Mouse (Mus musculus) megakaryocyte, embryonic 14.5 days (primary cell): ENCODE results near the gene Fam151a. TPM values are rescaled to one million over a fixed set of nuclear protein-coding genes. Genes with fewer than 3 reads are reported as not detected.

Experiments
- H3K27me3 ChIP-seq: replicated peaks from 2 replicates; pipeline ENCODE3; 2012; ENCODE audit warnings: inconsistent platforms
- H3K36me3 ChIP-seq: replicated peaks from 2 replicates; pipeline ENCODE3; 2012; ENCODE audit warnings: low read length, inconsistent platforms, mixed read lengths
- H3K4me1 ChIP-seq: 2 replicates; pipeline ENCODE4 v1.6.1; 2012; ENCODE audit warnings: inconsistent platforms
- H3K4me3 ChIP-seq: replicated peaks from 2 replicates; pipeline ENCODE3; 2012; ENCODE audit warnings: moderate library complexity, mild to moderate bottlenecking, inconsistent platforms
- H3K9me3 ChIP-seq: 2 replicates; pipeline ENCODE4 v1.6.1; 2012; ENCODE audit warnings: inconsistent platforms
- FLI1 ChIP-seq: IDR thresholded peaks from 2 replicates; pipeline ENCODE4 v1.6.1; 2012; ENCODE audit warnings: low read length, inconsistent platforms, mixed read lengths
- GATA1 ChIP-seq: IDR thresholded peaks from 3 replicates; pipeline ENCODE4 v1.6.1; 2012; ENCODE audit warnings: mixed read lengths, low read length, inconsistent platforms, borderline replicate concordance
- polyA plus RNA-seq: library from polyadenylated mRNA; stranded (reverse); fragments of >175 nt; gene quantifications from 2 replicates; pipeline ENCODE4 v1.2.3, GENCODE M21; 2012; ENCODE audit warnings: low replicate concordance; ENCODE audit not compliant: insufficient read depth

Fam151a gene
- polyA plus RNA-seq, result not detected in 2 replicates

GRCm38 (mm10) chr4:106733636-106734035, at the start of gene Fam151a:
Gene Fam151a, plus strand, starts transcription at chr4:106733889.
- no peak for TF ChIP-seq GATA1
- TF ChIP-seq FLI1, result no peak
- H3K27me3 ChIP-seq, result peaks cover 61% of the 10 kb centered on the region
- peaks cover 16% of the 10 kb centered on the region for H3K4me1 ChIP-seq
- no peak within 1 kb of the TSS for H3K4me3 ChIP-seq
- H3K9me3 ChIP-seq, result no peaks in the 10 kb centered on the region
- H3K36me3 ChIP-seq, result no peaks in the 10 kb centered on the region

- peaks cover 34% of the 10 kb centered on the region for H3K4me1 ChIP-seq
- H3K4me3 ChIP-seq, result peak overlapping the region; percentile 64
- H3K9me3 ChIP-seq, result no peaks in the 10 kb centered on the region
- peaks cover 38% of the 10 kb centered on the region for H3K27me3 ChIP-seq
- no peaks in the 10 kb centered on the region for H3K36me3 ChIP-seq
- TF ChIP-seq FLI1 (no peak), GATA1 (no peak)
Observed at GRCm38 (mm10) chr4:106688636-106689296, 44.9 kb upstream of the Fam151a start.

DNA sequence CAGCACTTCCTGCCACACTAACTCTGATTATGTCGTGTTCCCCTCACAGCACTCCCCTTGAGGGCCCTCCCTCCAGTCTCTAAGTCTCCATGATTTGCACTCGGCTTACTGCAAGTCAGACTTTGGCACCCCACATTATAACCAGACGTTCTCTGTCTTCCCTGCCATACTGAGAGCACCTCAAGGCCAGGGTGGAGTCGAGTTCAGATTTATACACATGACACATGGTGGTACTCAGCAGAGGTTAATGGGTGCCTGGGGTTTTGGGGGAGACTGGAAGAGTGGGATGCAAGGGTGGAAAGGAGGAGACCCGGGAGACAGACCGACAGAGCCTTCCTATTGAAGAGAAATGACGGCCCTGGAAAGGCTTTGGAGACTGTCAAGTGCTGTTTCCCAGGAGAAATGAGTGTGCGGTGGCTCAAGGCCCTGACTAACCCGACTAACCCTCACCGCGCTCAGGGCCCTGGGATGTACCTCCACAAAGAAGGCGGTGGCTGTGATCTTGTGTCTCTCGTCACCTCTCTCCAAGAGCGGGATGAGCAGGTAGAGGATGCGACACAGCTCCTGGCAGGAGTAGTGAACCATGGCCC, 39.8 kb upstream of the Fam151a start:
- peaks cover 70% of the 10 kb centered on the region for H3K27me3 ChIP-seq
- no peak overlapping the region for H3K4me3 ChIP-seq
- H3K36me3 ChIP-seq, result no peaks in the 10 kb centered on the region
- H3K4me1 ChIP-seq, result peaks cover 20% of the 10 kb centered on the region
- no peaks in the 10 kb centered on the region for H3K9me3 ChIP-seq
- no peak for TF ChIP-seq FLI1
- TF ChIP-seq GATA1, result no peak

DNA sequence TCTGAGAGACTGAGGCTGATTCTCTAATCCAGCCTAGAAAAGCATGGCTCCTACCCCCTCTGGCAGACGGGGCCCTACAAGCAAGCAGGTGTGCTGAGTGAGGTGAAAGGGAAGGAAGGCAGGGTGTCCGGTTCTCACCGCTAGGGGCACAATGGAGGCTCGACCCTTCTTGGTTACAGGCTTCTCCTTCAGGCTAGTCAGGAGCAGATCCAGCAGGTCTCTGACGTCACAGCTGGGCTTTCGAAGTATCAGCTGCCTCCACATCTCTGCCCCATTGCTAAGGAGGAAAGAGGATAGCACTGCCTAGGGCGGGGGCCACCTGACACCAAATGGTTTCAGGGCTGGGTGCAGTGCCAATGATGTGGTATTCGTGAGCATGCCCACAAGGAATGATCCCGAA, 33.7 kb upstream of the Fam151a start:
- H3K4me3 ChIP-seq, result no peak overlapping the region
- H3K27me3 ChIP-seq, result peaks cover 77% of the 10 kb centered on the region
- TF ChIP-seq GATA1, result no peak
- no peak for TF ChIP-seq FLI1
- H3K36me3 ChIP-seq, result no peaks in the 10 kb centered on the region
- no peaks in the 10 kb centered on the region for H3K9me3 ChIP-seq
- peaks cover 32% of the 10 kb centered on the region for H3K4me1 ChIP-seq

- H3K4me1 ChIP-seq, result peaks cover 35% of the 10 kb centered on the region
- no peak for TF ChIP-seq GATA1
- no peak for TF ChIP-seq FLI1
- H3K27me3 ChIP-seq, result peaks cover 75% of the 10 kb centered on the region
- H3K36me3 ChIP-seq, result no peaks in the 10 kb centered on the region
- no peaks in the 10 kb centered on the region for H3K9me3 ChIP-seq
- no peak overlapping the region for H3K4me3 ChIP-seq
Observed at GRCm38 (mm10) chr4:106700798-106701197, 32.9 kb upstream of the Fam151a start.

DNA sequence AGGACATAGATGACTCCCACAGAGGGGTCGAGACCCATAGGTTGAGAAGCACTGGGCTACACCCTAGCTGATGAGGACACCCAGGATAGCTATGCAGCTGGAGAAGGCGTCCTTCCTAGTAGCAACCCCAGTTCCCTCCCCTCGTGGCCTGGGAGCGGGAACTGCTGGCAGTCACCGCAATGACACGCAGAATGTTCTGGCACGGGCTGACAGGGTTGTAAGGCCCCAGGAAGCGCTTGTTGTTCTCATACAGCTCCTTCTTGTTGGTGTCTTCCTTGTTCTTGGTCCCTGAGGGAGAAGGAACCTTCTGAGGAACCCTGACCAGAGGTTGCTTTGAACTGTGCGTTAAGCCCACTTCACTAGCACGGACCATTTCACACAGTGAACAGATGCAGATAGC, 29.7 kb upstream of the Fam151a start:
- H3K9me3 ChIP-seq, result no peaks in the 10 kb centered on the region
- peaks cover 67% of the 10 kb centered on the region for H3K27me3 ChIP-seq
- no peak overlapping the region for H3K4me3 ChIP-seq
- peaks cover 48% of the 10 kb centered on the region for H3K4me1 ChIP-seq
- TF ChIP-seq FLI1 (no peak), GATA1 (no peak)
- H3K36me3 ChIP-seq, result no peaks in the 10 kb centered on the region

GRCm38 (mm10) chr4:106704416-106704815, 29.3 kb upstream of the Fam151a start:
- Histone ChIP-seq H3K4me1 (peaks cover 48% of the 10 kb centered on the region), H3K36me3 (no peaks in the 10 kb centered on the region), H3K27me3 (peaks cover 68% of the 10 kb centered on the region), H3K4me3 (no peak overlapping the region), H3K9me3 (no peaks in the 10 kb centered on the region)
- TF ChIP-seq FLI1 (no peak), GATA1 (no peak)

- H3K27me3 ChIP-seq, result peaks cover 68% of the 10 kb centered on the region
- no peaks in the 10 kb centered on the region for H3K36me3 ChIP-seq
- TF ChIP-seq FLI1 (no peak), GATA1 (no peak)
- H3K4me1 ChIP-seq, result peaks cover 44% of the 10 kb centered on the region
- no peaks in the 10 kb centered on the region for H3K9me3 ChIP-seq
- H3K4me3 ChIP-seq, result no peak overlapping the region
Observed at GRCm38 (mm10) chr4:106705096-106705665, 28.5 kb upstream of the Fam151a start.

DNA sequence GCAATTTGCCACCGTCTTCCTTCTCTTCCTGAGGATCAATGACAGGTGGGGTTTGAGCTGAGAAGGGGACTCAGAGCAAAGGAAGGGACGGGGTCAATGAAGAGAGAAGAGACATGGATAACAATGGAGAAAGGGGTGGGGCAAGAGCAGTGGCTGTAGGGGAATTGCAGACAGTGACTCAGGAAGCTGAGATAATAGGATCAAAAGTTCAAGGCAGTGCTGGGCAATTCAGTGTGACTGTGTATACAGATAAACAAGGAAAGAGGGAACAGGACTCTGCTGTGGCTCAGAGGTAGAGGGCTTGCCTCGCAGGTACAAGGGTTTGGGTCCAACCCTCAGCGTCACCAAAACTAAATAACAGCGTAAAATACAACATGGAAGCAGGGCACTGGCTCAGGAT, 25.7 kb upstream of the Fam151a start:
- Histone ChIP-seq H3K9me3 (0 out of 2 replicates have a peak, but pooled peaks cover 5% of the 10 kb centered on the region), H3K36me3 (no peaks in the 10 kb centered on the region), H3K4me3 (peak overlapping the region; percentile 82), H3K4me1 (peaks cover 37% of the 10 kb centered on the region), H3K27me3 (peaks cover 64% of the 10 kb centered on the region)
- TF ChIP-seq FLI1, result no peak
- TF ChIP-seq GATA1, result no peak

- Histone ChIP-seq H3K4me1 (peaks cover 35% of the 10 kb centered on the region), H3K36me3 (no peaks in the 10 kb centered on the region), H3K27me3 (peaks cover 66% of the 10 kb centered on the region), H3K9me3 (peaks cover 7% of the 10 kb centered on the region; the same call in 1 of the 2 replicates), H3K4me3 (peak overlapping the region; percentile 82)
- TF ChIP-seq FLI1 (no peak), GATA1 (no peak)
Observed at GRCm38 (mm10) chr4:106708408-106708807, 25.3 kb upstream of the Fam151a start.
